In genomic region chr10:117433547-117434292, GRCm38 (mm10) we compare ENCODE assay signal across 17 mouse cellular contexts.
DNase-seq lines count a peak whose midpoint lies in the region.
"Had no signal": no experiment of that assay in that cellular context is flagged by ENCODE, and none has a peak within 500 bp of the region (broad histone marks: within the 10 kb centered on the region; RNA-seq: fewer than 3 reads in every experiment).

No protein-coding gene starts in this region.

- peak; percentile 44 to 56 for DNase-seq in spleen, adult 18-20 months
- DNase-seq in spleen, adult 12 weeks (ENCODE audit: low spot score): no peak
- peak; percentile 92 for DNase-seq in adipocyte (ENCODE audit: low spot score)
- peak; percentile 14 to 55 for DNase-seq in spleen, postnatal 10 days (ENCODE audit: low spot score in 2 of 2)
- no peak for DNase-seq in cerebellum, adult 11-12 months
- no peak for DNase-seq in kidney, postnatal 14 days
- no peak for DNase-seq in testis, postnatal 10 days (ENCODE audit: low spot score)
- DNase-seq: cerebellum, adult 18-20 months; cerebellum, postnatal 25 days; gastrocnemius, postnatal 36 days; heart, postnatal 36 days; kidney, adult 8-10 months; kidney, postnatal 10 days; lung, adult 18-20 months; lung, postnatal 10 days; midbrain, embryonic 14.5 days; right cerebral cortex, postnatal 14 days had no signal

Comparison
In these comparisons a context has a peak if more than half of its experiments do, and no peak if none do; other contexts are left out.
1. DNase-seq: peak in spleen, adult 18-20 months (2 of 2), adipocyte (single experiment) and spleen, postnatal 10 days (2 of 2); none in spleen, adult 12 weeks (single experiment), cerebellum, adult 11-12 months (single experiment), kidney, postnatal 14 days (single experiment) and testis, postnatal 10 days (single experiment).